In genomic region chr7:90426020-90427001, GRCm38 (mm10) we compare ENCODE assay signal across 7 mouse cellular contexts. TPM values are rescaled to one million over a fixed set of nuclear protein-coding genes. Genes with fewer than 3 reads are reported as not detected.
A peak's percentile ranks its signal among the peaks of the same experiment; 100 is the strongest.
DNase-seq lines count a peak whose midpoint lies in the region; ATAC-seq lines count a peak whose summit lies in the region.

Gene Ccdc89, plus strand, starts transcription at chr7:90426577.

- H3K4me2 ChIP-seq in intestine, embryonic 15.5 days (replicated peaks) = peak within 1 kb of the TSS; percentile 76

- peak within 1 kb of the TSS; percentile 35 for H3K4me3 ChIP-seq in intestine, embryonic 15.5 days (replicated peaks)
- H3K4me3 ChIP-seq in megakaryocyte, embryonic 14.5 days (replicated peaks) = peak within 1 kb of the TSS; percentile 85

- no peaks in the 10 kb centered on the region for H3K9me3 ChIP-seq in intestine, embryonic 15.5 days
- H3K9me3 ChIP-seq in megakaryocyte, embryonic 14.5 days = peaks cover 9% of the 10 kb centered on the region

- no peak within 1 kb of the TSS for H3K27ac ChIP-seq in intestine, embryonic 15.5 days

- H3K4me1 ChIP-seq in intestine, embryonic 15.5 days (replicated peaks) = peaks cover 5% of the 10 kb centered on the region; the same call in 1 of the 2 replicates
- H3K4me1 ChIP-seq in megakaryocyte, embryonic 14.5 days = peaks cover 13% of the 10 kb centered on the region

- peak within 1 kb of the TSS; percentile 29 for H3K9ac ChIP-seq in intestine, embryonic 15.5 days

- WGBS in intestine, embryonic 15.5 days = 20% methylated on average over 29 of the region's 29 CpGs

- peak; percentile 100 for ATAC-seq in intestine, embryonic 15.5 days

- intact Hi-C loops in left cerebral cortex, postnatal 10 days (cut with DNase I) = no loop called here

- no peaks in the 10 kb centered on the region for H3K36me3 ChIP-seq in intestine, embryonic 15.5 days
- H3K36me3 ChIP-seq in megakaryocyte, embryonic 14.5 days (replicated peaks; ENCODE audit: low read length) = no peaks in the 10 kb centered on the region

- no peaks in the 10 kb centered on the region for H3K27me3 ChIP-seq in intestine, embryonic 15.5 days (replicated peaks)
- peaks cover 13% of the 10 kb centered on the region for H3K27me3 ChIP-seq in megakaryocyte, embryonic 14.5 days (replicated peaks)

- peak; percentile 72 for DNase-seq in adrenal gland, postnatal 25 days
- DNase-seq in embryo, embryonic 11.5 days (ENCODE audit: low read depth, low spot score) = peak; percentile 79
- peak; percentile 55 to 75 for DNase-seq in gastrocnemius, postnatal 4 days (ENCODE audit: low spot score in 2 of 2)
- DNase-seq in left cerebral cortex, postnatal 10 days (ENCODE audit: extremely low spot score in 1 of 2, low spot score in 2 of 2) = peak; percentile 87 to 91
- peak; percentile 78 to 79 for DNase-seq in right cerebral cortex, adult 2 months (ENCODE audit: low spot score in 2 of 2)

RNA-seq across cellular contexts. Expression of gene Ccdc89, which starts in this region (rescaled TPM):
- total RNA-seq in adrenal gland, postnatal 25 days (2021) = 0.57 and 1.1 TPM in 2 replicates
- under 1 TPM; 0.21 to 0.34 TPM for total RNA-seq in gastrocnemius, postnatal 4 days (2021)
- polyA plus RNA-seq in intestine, embryonic 15.5 days (2015; fragmentation: Nextera tagmentation; extraction: Ambion mirVana) = 0.48 and 0.85 TPM in 2 replicates
- 1 to 10 TPM in 1 of 2 experiments, under 1 TPM in 1; 0.55 to 1.2 TPM for total RNA-seq in left cerebral cortex, postnatal 10 days (2021)
- polyA plus RNA-seq in megakaryocyte, embryonic 14.5 days (2012; ENCODE audit: insufficient read depth, low replicate concordance) = 0.41 TPM in 1 of 2 replicates, not detected in the other

Comparison
In these comparisons a context has a peak if more than half of its experiments do, and no peak if none do; other contexts are left out.
1. Peak in DNase-seq in gastrocnemius, postnatal 4 days; RNA of the gene not detected or under 1 TPM.
2. Peak in ATAC-seq, H3K4me3 ChIP-seq, H3K9ac ChIP-seq and H3K4me2 ChIP-seq in intestine, embryonic 15.5 days; RNA of the gene not detected or under 1 TPM.